Mouse (Mus musculus): ENCODE results near the gene Coq10b.

Gene Coq10b

GRCm38 (mm10) chr1:55076849-55077516, 24.4 kb downstream of the Coq10b start:
- Histone ChIP-seq H3K27me3 (ENCODE audit: control insufficient read depth, insufficient read depth, low read length, poor library complexity, severe bottlenecking) (no peaks in the 10 kb centered on the region), H3K36me3 (ENCODE audit: control insufficient read depth, insufficient read depth, low read length, poor library complexity, severe bottlenecking) (peaks cover 10% of the 10 kb centered on the region)
- DNase-seq (ENCODE audit: low read depth, low spot score): no peak

- peaks cover 22% of the 10 kb centered on the region for H3K36me3 ChIP-seq (ENCODE audit: control insufficient read depth, insufficient read depth, low read length, poor library complexity, severe bottlenecking)
- H3K27me3 ChIP-seq (ENCODE audit: control insufficient read depth, insufficient read depth, low read length, poor library complexity, severe bottlenecking): no peaks in the 10 kb centered on the region
- no peak for DNase-seq (ENCODE audit: low read depth, low spot score)
These were observed 27.1 kb downstream of the Coq10b start for GRCm38 (mm10) chr1:55079677-55080076.

- Histone ChIP-seq H3K36me3 (ENCODE audit: control insufficient read depth, insufficient read depth, low read length, poor library complexity, severe bottlenecking) (peaks cover 24% of the 10 kb centered on the region), H3K27me3 (ENCODE audit: control insufficient read depth, insufficient read depth, low read length, poor library complexity, severe bottlenecking) (no peaks in the 10 kb centered on the region)
- peak; percentile 57 for DNase-seq (ENCODE audit: low read depth, low spot score)
These were observed 29.5 kb downstream of the Coq10b start for GRCm38 (mm10) chr1:55082106-55082505.

- H3K36me3 ChIP-seq (ENCODE audit: control insufficient read depth, insufficient read depth, low read length, poor library complexity, severe bottlenecking): peaks cover 18% of the 10 kb centered on the region
- no peaks in the 10 kb centered on the region for H3K27me3 ChIP-seq (ENCODE audit: control insufficient read depth, insufficient read depth, low read length, poor library complexity, severe bottlenecking)
- DNase-seq (ENCODE audit: low read depth, low spot score): no peak
These were observed 33.3 kb downstream of the Coq10b start for GRCm38 (mm10) chr1:55085781-55086366.

- DNase-seq (ENCODE audit: low read depth, low spot score): no peak
These were observed 34.4 kb downstream of the Coq10b start for GRCm38 (mm10) chr1:55086868-55087400.

GRCm38 (mm10) chr1:55087401-55087904, 34.9 kb downstream of the Coq10b start:
- DNase-seq (ENCODE audit: low read depth, low spot score): no peak
- H3K36me3 ChIP-seq (ENCODE audit: control insufficient read depth, insufficient read depth, low read length, poor library complexity, severe bottlenecking): peaks cover 16% of the 10 kb centered on the region

More at GRCm38 (mm10) chr1:55086868-55087400, 34.4 kb downstream of the Coq10b start:
- H3K27me3 ChIP-seq (ENCODE audit: control insufficient read depth, insufficient read depth, low read length, poor library complexity, severe bottlenecking): no peaks in the 10 kb centered on the region
- H3K36me3 ChIP-seq (ENCODE audit: control insufficient read depth, insufficient read depth, low read length, poor library complexity, severe bottlenecking): peaks cover 18% of the 10 kb centered on the region

GRCm38 (mm10) chr1:55087932-55088610, 35.5 kb downstream of the Coq10b start, which contains the start of the genes Hspe1 and Hspd1:
Gene Hspe1 (plus strand): TSS chr1:55088132.
Gene Hspd1 (minus strand): TSS chr1:55088243.
- DNase-seq (ENCODE audit: low read depth, low spot score): peak; percentile 99
- Histone ChIP-seq H3K27me3 (ENCODE audit: control insufficient read depth, insufficient read depth, low read length, poor library complexity, severe bottlenecking) (no peaks in the 10 kb centered on the region), H3K36me3 (ENCODE audit: control insufficient read depth, insufficient read depth, low read length, poor library complexity, severe bottlenecking) (peaks cover 13% of the 10 kb centered on the region)

More at GRCm38 (mm10) chr1:55087401-55087904, 34.9 kb downstream of the Coq10b start:
- no peaks in the 10 kb centered on the region for H3K27me3 ChIP-seq (ENCODE audit: control insufficient read depth, insufficient read depth, low read length, poor library complexity, severe bottlenecking)

GRCm38 (mm10) chr1:55088611-55089497, 36.3 kb downstream of the Coq10b start:
- Histone ChIP-seq H3K36me3 (ENCODE audit: control insufficient read depth, insufficient read depth, low read length, poor library complexity, severe bottlenecking) (peaks cover 11% of the 10 kb centered on the region), H3K27me3 (ENCODE audit: control insufficient read depth, insufficient read depth, low read length, poor library complexity, severe bottlenecking) (no peaks in the 10 kb centered on the region)
- DNase-seq (ENCODE audit: low read depth, low spot score): no peak

- peak; percentile 28 for DNase-seq (ENCODE audit: low read depth, low spot score)
- Histone ChIP-seq H3K36me3 (ENCODE audit: control insufficient read depth, insufficient read depth, low read length, poor library complexity, severe bottlenecking) (peaks cover 7% of the 10 kb centered on the region), H3K27me3 (ENCODE audit: control insufficient read depth, insufficient read depth, low read length, poor library complexity, severe bottlenecking) (no peaks in the 10 kb centered on the region)
These were observed 37.0 kb downstream of the Coq10b start for GRCm38 (mm10) chr1:55089498-55090064.

- Histone ChIP-seq H3K27me3 (ENCODE audit: control insufficient read depth, insufficient read depth, low read length, poor library complexity, severe bottlenecking) (no peaks in the 10 kb centered on the region), H3K36me3 (ENCODE audit: control insufficient read depth, insufficient read depth, low read length, poor library complexity, severe bottlenecking) (peaks cover 2% of the 10 kb centered on the region)
- no peak for DNase-seq (ENCODE audit: low read depth, low spot score)
These were observed 39.5 kb downstream of the Coq10b start for GRCm38 (mm10) chr1:55092056-55092455.

- peaks cover 2% of the 10 kb centered on the region for H3K36me3 ChIP-seq (ENCODE audit: control insufficient read depth, insufficient read depth, low read length, poor library complexity, severe bottlenecking)
- DNase-seq (ENCODE audit: low read depth, low spot score): no peak
- no peaks in the 10 kb centered on the region for H3K27me3 ChIP-seq (ENCODE audit: control insufficient read depth, insufficient read depth, low read length, poor library complexity, severe bottlenecking)
These were observed 39.9 kb downstream of the Coq10b start for GRCm38 (mm10) chr1:55092469-55092868.

- H3K27me3 ChIP-seq (ENCODE audit: control insufficient read depth, insufficient read depth, low read length, poor library complexity, severe bottlenecking): no peaks in the 10 kb centered on the region
- DNase-seq (ENCODE audit: low read depth, low spot score): no peak
- H3K36me3 ChIP-seq (ENCODE audit: control insufficient read depth, insufficient read depth, low read length, poor library complexity, severe bottlenecking): no peaks in the 10 kb centered on the region
These were observed 54.5 kb downstream of the Coq10b start for GRCm38 (mm10) chr1:55106919-55107585.

- H3K27me3 ChIP-seq (ENCODE audit: control insufficient read depth, insufficient read depth, low read length, poor library complexity, severe bottlenecking): no peaks in the 10 kb centered on the region
- H3K36me3 ChIP-seq (ENCODE audit: control insufficient read depth, insufficient read depth, low read length, poor library complexity, severe bottlenecking): no peaks in the 10 kb centered on the region
- DNase-seq (ENCODE audit: low read depth, low spot score): no peak
These were observed 55.1 kb downstream of the Coq10b start for GRCm38 (mm10) chr1:55107644-55108043.

All from splenic B cell, adult 2 months (primary cell).